10 mouse cellular contexts compared by ENCODE assay signal in genomic region chr14:66441825-66442224, GRCm38 (mm10).
DNase-seq lines count a peak whose midpoint lies in the region; ATAC-seq and TF ChIP-seq lines count a peak whose summit lies in the region.
"Had no signal": no experiment of that assay in that cellular context is flagged by ENCODE, and none has a peak within 500 bp of the region (broad histone marks: within the 10 kb centered on the region; RNA-seq: fewer than 3 reads in every experiment).

No protein-coding gene starts in this region.

- H3K9me3 ChIP-seq in intestine, embryonic 15.5 days, result no peaks in the 10 kb centered on the region
- H3K9me3 ChIP-seq: midbrain, embryonic 12.5 days had no signal

- H3K36me3 ChIP-seq in intestine, embryonic 15.5 days, result no peaks in the 10 kb centered on the region
- H3K36me3 ChIP-seq: midbrain, embryonic 12.5 days had no signal

- intact Hi-C loops in left cerebral cortex, postnatal 36 days (cut with DNase I), result no loop called here
- intact Hi-C loops in left cerebral cortex, adult 2 months (cut with DNase I), result no loop called here
- intact Hi-C loops in gastrocnemius, adult 2 months (cut with DNase I), result no loop called here

- H3K4me1 ChIP-seq in intestine, embryonic 15.5 days (replicated peaks), result no peaks in the 10 kb centered on the region
- H3K4me1 ChIP-seq: midbrain, embryonic 12.5 days had no signal

- no peak for TF ChIP-seq CTCF in left cerebral cortex, adult 2 months (IDR thresholded peaks at IDR 0.05)
- TF ChIP-seq CTCF in gastrocnemius, adult 2 months (IDR thresholded peaks at IDR 0.05), result no peak

- no peak overlapping the region for H3K4me2 ChIP-seq in intestine, embryonic 15.5 days (replicated peaks)
- H3K4me2 ChIP-seq: midbrain, embryonic 12.5 days had no signal

- no peak overlapping the region for H3K27ac ChIP-seq in left cerebral cortex, adult 2 months
- peak overlapping the region; percentile 38; the same call in 1 of the 2 replicates for H3K27ac ChIP-seq in gastrocnemius, adult 2 months
- H3K27ac ChIP-seq in intestine, embryonic 15.5 days, result no peak overlapping the region
- H3K27ac ChIP-seq: midbrain, embryonic 12.5 days had no signal

- peak; percentile 27 to 30 for DNase-seq in left cerebral cortex, postnatal 36 days (ENCODE audit: low spot score in 2 of 2)
- DNase-seq in left cerebral cortex, adult 2 months (ENCODE audit: extremely low spot score in 1 of 2, low spot score in 2 of 2), result no peak
- peak; percentile 72 for DNase-seq in gastrocnemius, adult 2 months
- DNase-seq in heart, postnatal 4 days, result peak; percentile 36
- DNase-seq in retina, adult 2 months (ENCODE audit: low read depth, low spot score), result peak; percentile 22
- no peak for DNase-seq in thymus, postnatal 10 days (ENCODE audit: low spot score in 2 of 2)

- WGBS in intestine, embryonic 15.5 days, result 51% methylated on average over 4 of the region's 4 CpGs

- H3K4me3 ChIP-seq in left cerebral cortex, adult 2 months, result no peak overlapping the region
- no peak overlapping the region for H3K4me3 ChIP-seq in gastrocnemius, adult 2 months
- no peak overlapping the region for H3K4me3 ChIP-seq in intestine, embryonic 15.5 days (replicated peaks)
- H3K4me3 ChIP-seq: midbrain, embryonic 12.5 days had no signal

- ATAC-seq in intestine, embryonic 15.5 days, result no peak
- ATAC-seq in CD4-positive, CD25-positive, alpha-beta regulatory T cell, adult 4 months, result no peak
- ATAC-seq: Patski had no signal

- no peaks in the 10 kb centered on the region for H3K27me3 ChIP-seq in intestine, embryonic 15.5 days (replicated peaks)
- H3K27me3 ChIP-seq: midbrain, embryonic 12.5 days had no signal

- H3K9ac ChIP-seq in intestine, embryonic 15.5 days, result no peak overlapping the region
- H3K9ac ChIP-seq: midbrain, embryonic 12.5 days had no signal

Comparison
In these comparisons a context has a peak if more than half of its experiments do, and no peak if none do; other contexts are left out.
1. DNase-seq: peak in left cerebral cortex, postnatal 36 days (2 of 2), gastrocnemius, adult 2 months (single experiment), heart, postnatal 4 days (single experiment) and retina, adult 2 months (single experiment); none in left cerebral cortex, adult 2 months (0 of 2) and thymus, postnatal 10 days (0 of 2).